Mouse (Mus musculus): ENCODE measurements around the gene Hgd.

Hgd gene

DNA sequence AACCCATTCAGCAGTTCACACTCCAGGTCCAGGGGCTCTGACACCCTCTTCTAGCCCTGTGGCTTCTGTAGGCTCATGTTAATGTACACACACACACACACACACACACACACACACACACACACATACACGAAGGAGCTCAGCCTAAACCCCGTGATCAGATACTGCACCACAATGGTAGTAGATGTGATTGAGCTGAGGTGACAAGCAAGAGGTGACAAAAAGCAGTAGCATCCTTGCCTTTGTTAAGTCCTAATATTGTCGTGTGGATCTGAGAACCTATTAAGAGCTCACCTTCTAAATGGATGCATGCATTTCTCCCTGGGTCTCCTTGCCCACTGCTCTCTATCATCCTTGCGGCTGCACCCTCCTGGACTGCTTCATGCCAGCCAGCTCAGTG is 698 bp downstream of the Hgd start:
- DNase-seq (ENCODE audit: extremely low spot score): no peak

- DNase-seq (ENCODE audit: extremely low spot score): no peak
Observed at GRCm38 (mm10) chr16:37581901-37582300, 1.9 kb downstream of the Hgd start.

DNA sequence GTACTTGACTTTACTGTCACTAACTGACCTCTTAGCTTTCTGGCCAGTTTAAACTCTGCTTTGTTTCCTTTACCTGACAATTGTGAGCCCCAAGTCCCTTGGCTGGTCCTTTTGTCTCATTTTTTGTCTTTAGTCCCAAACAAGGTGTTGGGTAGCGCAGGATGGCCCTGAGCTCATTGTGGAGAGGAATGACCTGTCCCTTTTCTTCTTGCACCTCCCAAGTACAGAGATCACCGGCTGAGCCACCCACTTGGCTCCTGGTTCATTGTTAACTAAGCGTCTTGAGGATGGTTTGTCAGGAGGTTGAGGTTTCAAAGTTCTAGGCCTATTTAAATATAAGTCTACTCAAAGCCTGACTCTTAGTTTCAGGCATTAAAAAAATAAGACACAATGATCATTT is 3.4 kb downstream of the Hgd start:
- no peak for DNase-seq (ENCODE audit: extremely low spot score)

DNA sequence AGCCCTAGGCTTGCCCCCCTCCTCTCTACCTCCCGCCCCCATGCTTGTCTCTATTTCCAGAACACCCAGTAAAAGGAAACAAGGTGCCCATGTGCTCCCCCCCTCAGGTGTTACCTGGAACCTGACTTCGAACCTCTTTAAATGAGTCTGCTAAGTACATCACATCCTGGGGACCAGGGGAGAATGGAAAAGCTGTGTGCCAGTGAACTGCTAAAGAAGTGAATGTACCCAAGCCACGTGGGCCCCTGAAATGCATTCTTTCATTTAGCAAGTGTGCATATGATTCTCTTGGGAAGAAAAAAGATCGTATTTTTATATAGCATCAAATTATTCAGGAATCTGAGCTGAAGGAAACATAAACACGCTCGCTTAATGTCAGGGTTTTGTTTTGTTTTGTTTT is 3.8 kb downstream of the Hgd start:
- no peak for DNase-seq (ENCODE audit: extremely low spot score)

- DNase-seq (ENCODE audit: extremely low spot score): peak; percentile 73
Observed at GRCm38 (mm10) chr16:37584218-37585035, 4.5 kb downstream of the Hgd start.

GRCm38 (mm10) chr16:37585129-37585563 is 5.2 kb downstream of the Hgd start:
- DNase-seq (ENCODE audit: extremely low spot score): peak; percentile 7

GRCm38 (mm10) chr16:37590921-37591320 is 11.0 kb downstream of the Hgd start:
- no peak for DNase-seq (ENCODE audit: extremely low spot score)

- DNase-seq (ENCODE audit: extremely low spot score): no peak
Observed at GRCm38 (mm10) chr16:37591551-37591950, 11.6 kb downstream of the Hgd start.

DNA sequence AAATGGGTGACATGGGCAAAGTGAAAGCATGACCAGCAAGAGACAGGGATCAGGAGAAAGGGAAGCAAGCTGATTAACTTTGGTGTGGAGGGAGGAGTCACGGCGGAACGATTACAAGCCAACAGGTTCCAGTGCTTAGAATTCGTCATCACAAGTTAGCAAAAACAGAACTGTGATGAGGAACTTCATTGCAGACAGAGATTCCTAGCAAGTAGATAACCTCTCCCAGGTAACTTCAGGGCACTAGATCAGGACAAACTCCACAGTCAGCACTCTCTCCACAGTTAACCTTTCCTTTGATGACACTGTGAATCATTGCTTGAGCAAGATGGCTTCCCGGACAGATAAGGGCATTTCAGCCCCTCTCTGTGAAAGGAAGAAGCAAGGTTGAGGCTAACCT is 17.5 kb downstream of the Hgd start:
- no peak for DNase-seq (ENCODE audit: extremely low spot score)

DNA sequence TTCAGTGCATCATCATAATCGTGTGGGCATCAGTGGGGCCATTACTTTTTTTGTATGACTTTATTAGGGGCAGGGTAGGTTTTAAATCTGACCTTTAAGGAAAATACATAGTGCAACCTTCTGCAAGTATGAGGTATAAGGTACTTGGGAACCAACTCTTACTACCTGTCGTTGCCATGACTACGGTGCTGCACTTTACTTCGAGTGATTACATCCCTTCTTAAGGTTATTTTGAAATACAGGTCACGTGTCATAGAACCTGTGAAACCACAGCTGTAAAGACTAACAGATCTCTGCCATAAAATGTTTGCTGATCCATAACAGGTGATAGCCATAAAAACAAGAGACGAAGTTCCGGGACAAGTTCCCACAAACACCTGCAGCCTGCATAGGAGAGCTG is 18.5 kb downstream of the Hgd start:
- no peak for DNase-seq (ENCODE audit: extremely low spot score)

DNA sequence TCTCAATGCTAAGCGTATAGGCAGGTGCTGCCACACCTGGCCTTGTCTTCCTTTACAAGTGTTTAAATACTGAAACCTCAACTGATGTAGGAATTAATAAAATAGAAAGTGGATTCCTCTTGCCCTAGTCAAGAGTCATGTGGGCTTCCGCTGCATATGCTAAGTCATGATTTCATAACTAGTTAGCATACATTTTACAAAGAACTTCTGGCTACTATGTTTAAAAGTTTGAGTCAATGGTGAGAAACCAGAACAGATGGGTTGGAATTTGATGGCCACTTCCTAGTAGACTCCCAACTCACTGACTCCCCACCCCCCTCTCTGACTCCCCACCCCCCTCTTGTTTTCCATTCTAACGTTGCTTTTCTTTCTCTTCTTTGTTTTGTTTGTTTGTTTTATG is 19.4 kb downstream of the Hgd start:
- DNase-seq (ENCODE audit: extremely low spot score): no peak

DNA sequence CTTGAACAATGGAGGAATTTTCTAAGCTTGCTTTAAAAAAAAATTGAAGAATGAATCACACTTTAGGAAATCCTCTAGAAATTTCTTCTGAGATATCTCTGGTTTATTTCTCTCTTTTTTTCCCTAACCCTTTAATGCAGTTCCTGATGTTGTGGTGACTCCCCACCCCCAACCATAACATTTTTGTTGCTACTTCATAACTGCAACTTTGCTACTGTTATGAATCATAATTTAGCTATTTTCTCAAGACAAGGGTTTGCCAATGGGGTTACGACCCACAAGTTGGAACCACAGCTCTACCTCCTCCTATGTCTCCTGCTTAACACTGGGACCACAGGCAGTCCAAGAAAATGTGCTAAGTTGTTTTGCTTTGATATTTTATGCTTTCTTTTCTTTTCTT is 23.5 kb downstream of the Hgd start:
- DNase-seq (ENCODE audit: extremely low spot score): no peak

GRCm38 (mm10) chr16:37604243-37604642 is 24.3 kb downstream of the Hgd start:
- no peak for DNase-seq (ENCODE audit: extremely low spot score)

- no peak for DNase-seq (ENCODE audit: extremely low spot score)
Observed at GRCm38 (mm10) chr16:37610333-37610732, 30.4 kb downstream of the Hgd start.

DNA sequence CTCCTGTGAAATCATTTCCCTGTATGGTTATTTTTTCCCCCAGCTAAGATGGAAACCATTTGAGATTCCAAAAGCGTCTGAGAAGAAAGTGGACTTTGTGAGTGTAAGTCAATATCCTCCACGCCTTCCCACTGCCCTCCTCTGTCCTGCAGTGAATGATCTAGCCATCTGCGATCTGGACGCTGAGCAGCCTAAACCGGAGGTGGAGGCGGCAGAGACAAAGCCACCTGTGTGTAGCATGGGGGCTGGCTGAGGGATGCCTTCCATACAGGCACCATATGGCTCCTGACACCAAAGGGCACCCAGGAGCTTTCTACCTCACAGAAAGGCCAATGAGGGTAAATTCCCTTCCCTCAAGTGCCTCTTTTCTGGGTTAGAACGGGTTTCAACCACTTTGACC is 31.1 kb downstream of the Hgd start:
- no peak for DNase-seq (ENCODE audit: extremely low spot score)

GRCm38 (mm10) chr16:37612013-37612412 is 32.1 kb downstream of the Hgd start:
- DNase-seq (ENCODE audit: extremely low spot score): no peak

- no peak for DNase-seq (ENCODE audit: extremely low spot score)
Observed at GRCm38 (mm10) chr16:37614540-37614939, 34.6 kb downstream of the Hgd start.

DNA sequence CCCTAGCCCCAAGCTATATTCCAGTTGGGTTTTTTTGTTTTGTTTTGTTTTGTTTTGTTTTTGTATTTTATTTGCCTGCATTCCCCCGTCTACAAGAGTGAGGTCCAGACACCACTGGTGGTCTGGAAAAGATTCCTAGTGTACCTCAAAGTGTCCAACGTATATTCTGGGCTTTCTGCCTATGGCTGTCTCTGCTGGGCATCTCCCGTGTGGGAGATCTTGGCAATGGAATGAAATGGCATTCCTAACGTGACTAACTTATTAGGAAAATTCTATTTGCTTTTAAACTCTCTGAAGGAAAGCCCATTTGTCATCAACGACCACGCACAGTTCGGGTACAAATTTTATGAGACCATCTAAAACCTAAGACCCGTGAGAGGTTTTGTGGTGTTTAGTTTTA is 35.5 kb downstream of the Hgd start:
- no peak for DNase-seq (ENCODE audit: extremely low spot score)

DNA sequence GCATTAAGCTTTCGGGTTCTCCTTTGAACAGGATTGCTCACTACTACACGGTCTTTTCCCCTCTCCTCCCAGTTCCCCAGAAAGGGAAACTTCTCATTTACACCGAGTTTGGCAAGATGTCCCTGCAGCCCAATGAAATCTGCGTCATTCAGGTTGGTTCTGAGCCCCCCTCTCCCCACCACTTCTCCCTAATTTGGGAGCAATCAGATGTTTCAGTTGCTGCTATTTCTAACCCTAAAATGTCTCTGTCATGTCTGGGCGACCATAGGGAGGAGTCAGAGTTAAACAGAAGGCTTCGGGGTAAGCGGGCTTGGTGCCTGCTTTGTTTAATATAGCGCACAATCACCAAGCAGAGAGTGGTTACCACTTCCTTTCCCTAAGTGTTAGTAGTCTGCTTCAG is 36.2 kb downstream of the Hgd start:
- DNase-seq (ENCODE audit: extremely low spot score): no peak

DNA sequence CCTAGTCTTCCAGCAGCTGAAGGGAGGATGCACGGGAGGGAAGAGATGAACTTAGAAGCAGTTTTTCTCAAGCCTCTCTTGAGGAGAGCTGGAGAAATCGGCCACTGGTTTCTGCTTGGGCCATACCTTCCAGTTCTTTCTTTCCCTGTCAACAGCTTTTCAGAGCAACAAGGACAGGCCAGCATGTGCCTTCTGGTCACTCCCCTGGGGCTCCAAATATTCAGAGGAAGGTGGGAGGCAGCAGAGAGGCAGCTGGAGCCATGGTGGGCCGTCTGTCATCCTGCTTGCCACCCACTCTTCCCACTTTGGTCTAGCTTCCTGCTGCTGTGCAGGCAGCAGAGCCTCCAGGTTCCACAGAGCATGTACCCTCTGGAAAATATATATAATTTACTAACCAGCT is 37.7 kb downstream of the Hgd start:
- no peak for DNase-seq (ENCODE audit: extremely low spot score)

- DNase-seq (ENCODE audit: extremely low spot score): no peak
Observed at GRCm38 (mm10) chr16:37622403-37622802, 42.5 kb downstream of the Hgd start.

- no peak for DNase-seq (ENCODE audit: extremely low spot score)
Observed at GRCm38 (mm10) chr16:37622919-37623318, 43.0 kb downstream of the Hgd start.

GRCm38 (mm10) chr16:37626388-37626949 is 46.5 kb downstream of the Hgd start:
- DNase-seq (ENCODE audit: extremely low spot score): no peak

GRCm38 (mm10) chr16:37628336-37628735 is 48.4 kb downstream of the Hgd start:
- DNase-seq (ENCODE audit: extremely low spot score): no peak
